Comparison of ENCODE assay signal across 25 mouse cellular contexts in genomic region chr13:55040016-55040415, GRCm38 (mm10). TPM values are rescaled to one million over a fixed set of nuclear protein-coding genes. Genes with fewer than 3 reads are reported as not detected.
DNase-seq lines count a peak whose midpoint lies in the region; ATAC-seq and TF ChIP-seq lines count a peak whose summit lies in the region.
"Had no signal": no experiment of that assay in that cellular context is flagged by ENCODE, and none has a peak within 500 bp of the region (broad histone marks: within the 10 kb centered on the region; RNA-seq: fewer than 3 reads in every experiment).

No protein-coding gene starts in this region.

- DNase-seq in liver, result no peak
- DNase-seq in urinary bladder, adult 2 months (ENCODE audit: low spot score), result no peak
- DNase-seq in left cerebral cortex, postnatal 4 days, result no peak
- DNase-seq: adrenal gland, adult 8-10 months; B cell, adult 2 months; cerebellum, adult 2 months; cerebellum, postnatal 36 days; gastrocnemius, postnatal 10 days; heart, adult 18-20 months; kidney, adult 2 months; kidney, postnatal 10 days; lung, adult 2 months; thymus, postnatal 14 days had no signal

- no peak overlapping the region for H3K9ac ChIP-seq in liver, embryonic 15.5 days
- H3K9ac ChIP-seq: hindbrain, embryonic 14.5 days; midbrain, embryonic 13.5 days had no signal

- H3K27ac ChIP-seq in liver, embryonic 15.5 days (replicated peaks), result 0 out of 2 replicates have a peak overlapping the region, but pooled peaks have one; percentile 42
- peak overlapping the region; percentile 95 for H3K27ac ChIP-seq in bone marrow, adult 2 months (ENCODE audit: control insufficient read depth, insufficient read depth, low read depth, low read length, poor library complexity)
- H3K27ac ChIP-seq: hindbrain, embryonic 14.5 days; midbrain, embryonic 13.5 days had no signal

- 70% methylated on average over 2 of the region's 2 CpGs for WGBS in liver, embryonic 15.5 days (ENCODE audit: insufficient replicate concordance)
- WGBS in bone marrow, adult 2 months, result 17% methylated on average over 2 of the region's 2 CpGs

- no peaks in the 10 kb centered on the region for H3K9me3 ChIP-seq in liver, embryonic 15.5 days (replicated peaks)
- H3K9me3 ChIP-seq: G1E; megakaryocyte, embryonic 14.5 days; midbrain, embryonic 13.5 days had no signal

- no peak overlapping the region for H3K4me2 ChIP-seq in liver, embryonic 15.5 days
- H3K4me2 ChIP-seq: hindbrain, embryonic 14.5 days; midbrain, embryonic 13.5 days had no signal

- peaks cover 18% of the 10 kb centered on the region for H3K36me3 ChIP-seq in liver, embryonic 15.5 days (replicated peaks)

- TF ChIP-seq POLR2A in bone marrow, adult 2 months (IDR thresholded peaks at IDR 0.05; ENCODE audit: borderline replicate concordance, control insufficient read depth, low read depth, low read length), result no peak

- ATAC-seq in liver, embryonic 15.5 days (ENCODE audit: insufficient read depth), result no peak
- peak; percentile 98 to 99 for ATAC-seq in hematopoietic stem cell, adult 5-6 weeks (replicated peaks in 1 of 2; ENCODE audit: insufficient read depth in 1 of 2, low FRiP score in 2 of 2, low TSS enrichment in 1 of 2, low read depth in 1 of 2, poor library complexity in 2 of 2, severe bottlenecking in 2 of 2)
- peak; percentile 90 for ATAC-seq in monocyte, adult 5-6 weeks (replicated peaks; ENCODE audit: insufficient number of reproducible peaks, low FRiP score, low TSS enrichment, poor library complexity, severe bottlenecking)
- ATAC-seq: forebrain, embryonic 16.5 days; inflammation-experienced regulatory T-cells, adult 6 months; midbrain, embryonic 13.5 days; Patski had no signal

- H3K4me1 ChIP-seq in liver, embryonic 15.5 days (replicated peaks), result no peaks in the 10 kb centered on the region
- H3K4me1 ChIP-seq in bone marrow, adult 2 months (ENCODE audit: control insufficient read depth, insufficient read depth, low read length), result no peaks in the 10 kb centered on the region; the same call in 1 of the 2 replicates
- H3K4me1 ChIP-seq: midbrain, embryonic 13.5 days had no signal

- intact Hi-C loops in left cerebral cortex, postnatal 4 days (cut with DNase I), result no loop called here

- TF ChIP-seq CTCF in bone marrow, adult 2 months (IDR thresholded peaks at IDR 0.05; ENCODE audit: control insufficient read depth, insufficient read depth, low read length), result no peak

- H3K27me3 ChIP-seq in liver, embryonic 15.5 days, result no peaks in the 10 kb centered on the region
- H3K27me3 ChIP-seq: CH12.LX; megakaryocyte, embryonic 14.5 days; midbrain, embryonic 13.5 days; Patski had no signal

- no peak overlapping the region for H3K4me3 ChIP-seq in liver, embryonic 15.5 days (replicated peaks)
- H3K4me3 ChIP-seq in bone marrow, adult 2 months (replicated peaks; ENCODE audit: control insufficient read depth, low read depth, low read length), result no peak overlapping the region
- H3K4me3 ChIP-seq: midbrain, embryonic 13.5 days had no signal

RNA-seq across cellular contexts. Expression of gene Hk3, which starts 18.8 kb away (rescaled TPM):
- polyA plus RNA-seq in liver, embryonic 15.5 days (2015; fragmentation: Nextera tagmentation; extraction: Ambion mirVana), result 6.6 and 7.9 TPM in 2 replicates
- polyA plus RNA-seq in bone marrow, adult 2 months (2011; ENCODE audit: insufficient read depth, insufficient read length, low replicate concordance, missing spikeins), result 34.6 and 96.1 TPM in 2 replicates
- total RNA-seq in hematopoietic stem cell, adult 5-6 weeks (2017), result 32.0 and 64.9 TPM in 2 replicates
- 27.2 to 72.1 TPM (median 36.8 TPM) in 3 replicates for total RNA-seq in monocyte, adult 5-6 weeks (2017)
- 2.8 and 4.4 TPM in 2 replicates for polyA plus RNA-seq in urinary bladder, adult 2 months (2012; rRNA removed)
- total RNA-seq in left cerebral cortex, postnatal 4 days (2021), result 1 to 10 TPM; 1.1 to 1.3 TPM
- polyA plus RNA-seq: Patski had no signal

Comparison
In these comparisons a context has a peak if more than half of its experiments do, and no peak if none do; other contexts are left out.
1. RNA of gene Hk3, which starts 18.8 kb away (total RNA-seq): 27.2 to 72.1 TPM in monocyte, adult 5-6 weeks and 32.0 to 64.9 TPM in hematopoietic stem cell, adult 5-6 weeks; 1.1 to 1.3 TPM in left cerebral cortex, postnatal 4 days; every median in the first group is over 10 times any median in the second.